16 mouse cellular contexts compared by ENCODE assay signal in the genomic region with DNA sequence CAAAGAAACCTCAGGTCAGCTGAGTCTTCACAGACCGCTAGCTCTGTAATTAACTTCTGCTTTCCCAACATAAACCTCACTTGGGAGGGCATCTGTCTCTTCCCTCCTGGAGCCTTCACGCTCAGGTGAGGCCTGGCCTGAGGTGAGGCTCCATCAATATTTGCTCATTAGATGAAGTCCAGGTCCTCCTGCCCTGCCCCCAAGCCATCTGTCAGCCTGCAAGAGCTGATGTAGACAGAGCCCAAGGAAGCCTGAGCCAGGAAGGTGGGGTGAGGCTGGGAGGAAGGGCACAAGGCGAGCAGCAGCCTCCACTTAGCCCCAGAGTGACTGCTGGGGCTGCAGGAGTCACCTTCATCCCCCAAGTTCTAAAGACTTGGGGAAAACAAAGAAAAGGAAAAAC. TPM values are rescaled to one million over a fixed set of nuclear protein-coding genes. Genes with fewer than 3 reads are reported as not detected.
A peak's percentile ranks its signal among the peaks of the same experiment; 100 is the strongest.
DNase-seq lines count a peak whose midpoint lies in the region; ATAC-seq and TF ChIP-seq lines count a peak whose summit lies in the region.
"Had no signal": no experiment of that assay in that cellular context is flagged by ENCODE, and none has a peak within 500 bp of the region (broad histone marks: within the 10 kb centered on the region; RNA-seq: fewer than 3 reads in every experiment).

No protein-coding gene starts in this region.

- H3K27me3 ChIP-seq in hindbrain, embryonic 15.5 days, result no peaks in the 10 kb centered on the region
- no peaks in the 10 kb centered on the region for H3K27me3 ChIP-seq in hindbrain, embryonic 11.5 days (ENCODE audit: control insufficient read depth, insufficient read depth, low read length)
- H3K27me3 ChIP-seq in hindbrain, postnatal 0 days (ENCODE audit: insufficient read depth, low read length), result no peaks in the 10 kb centered on the region
- H3K27me3 ChIP-seq in kidney, embryonic 14.5 days (ENCODE audit: control insufficient read depth, insufficient read depth, low read length), result no peaks in the 10 kb centered on the region
- H3K27me3 ChIP-seq: intestine, embryonic 15.5 days had no signal

- no peak overlapping the region for H3K9ac ChIP-seq in hindbrain, embryonic 15.5 days
- no peak overlapping the region for H3K9ac ChIP-seq in hindbrain, embryonic 11.5 days (ENCODE audit: low read depth, low read length)
- no peak overlapping the region for H3K9ac ChIP-seq in hindbrain, postnatal 0 days (replicated peaks; ENCODE audit: low read length)
- no peak overlapping the region for H3K9ac ChIP-seq in kidney, embryonic 14.5 days (ENCODE audit: low read depth, low read length)
- H3K9ac ChIP-seq: intestine, embryonic 15.5 days; midbrain, embryonic 12.5 days; neural tube, embryonic 13.5 days had no signal

- H3K4me3 ChIP-seq in hindbrain, embryonic 15.5 days, result no peak overlapping the region
- no peak overlapping the region for H3K4me3 ChIP-seq in hindbrain, embryonic 11.5 days (ENCODE audit: low read depth, low read length)
- no peak overlapping the region for H3K4me3 ChIP-seq in hindbrain, postnatal 0 days (ENCODE audit: low read length)
- H3K4me3 ChIP-seq in kidney, embryonic 14.5 days (ENCODE audit: low read length), result no peak overlapping the region
- H3K4me3 ChIP-seq: intestine, embryonic 15.5 days; midbrain, embryonic 12.5 days; neural tube, embryonic 13.5 days had no signal

- peaks cover 19% of the 10 kb centered on the region for H3K4me1 ChIP-seq in hindbrain, embryonic 15.5 days (replicated peaks)
- no peaks in the 10 kb centered on the region for H3K4me1 ChIP-seq in hindbrain, embryonic 11.5 days (replicated peaks; ENCODE audit: control insufficient read depth, insufficient read depth, low read length)
- H3K4me1 ChIP-seq in hindbrain, postnatal 0 days (ENCODE audit: insufficient read depth, low read length), result peaks cover 13% of the 10 kb centered on the region
- H3K4me1 ChIP-seq in kidney, embryonic 14.5 days (ENCODE audit: control insufficient read depth, insufficient read depth, low read length), result peaks cover 5% of the 10 kb centered on the region; the same call in 1 of the 2 replicates

- H3K4me2 ChIP-seq in hindbrain, embryonic 15.5 days, result no peak overlapping the region
- H3K4me2 ChIP-seq in hindbrain, embryonic 11.5 days (replicated peaks; ENCODE audit: low read depth, low read length), result no peak overlapping the region
- no peak overlapping the region for H3K4me2 ChIP-seq in hindbrain, postnatal 0 days (ENCODE audit: low read depth, low read length)
- H3K4me2 ChIP-seq in kidney, embryonic 14.5 days (replicated peaks; ENCODE audit: low read depth, low read length), result no peak overlapping the region
- H3K4me2 ChIP-seq: intestine, embryonic 15.5 days; midbrain, embryonic 12.5 days; neural tube, embryonic 13.5 days had no signal

- H3K27ac ChIP-seq in hindbrain, embryonic 15.5 days (replicated peaks), result no peak overlapping the region
- no peak overlapping the region for H3K27ac ChIP-seq in hindbrain, embryonic 11.5 days (ENCODE audit: low read depth, low read length)
- peak overlapping the region; percentile 58; the same call in 1 of the 2 replicates for H3K27ac ChIP-seq in hindbrain, postnatal 0 days
- H3K27ac ChIP-seq in kidney, embryonic 14.5 days (ENCODE audit: low read depth, low read length), result no peak overlapping the region
- H3K27ac ChIP-seq: intestine, embryonic 15.5 days; midbrain, embryonic 12.5 days; neural tube, embryonic 13.5 days had no signal

- 40% methylated on average over 3 of the region's 3 CpGs for WGBS in hindbrain, embryonic 15.5 days
- WGBS in hindbrain, embryonic 11.5 days, result 53% methylated on average over 3 of the region's 3 CpGs
- 49% methylated on average over 3 of the region's 3 CpGs for WGBS in hindbrain, postnatal 0 days
- WGBS in kidney, embryonic 14.5 days, result 30% methylated on average over 3 of the region's 3 CpGs

- no peak for DNase-seq in hindbrain, embryonic 11.5 days (ENCODE audit: low spot score)
- peak; percentile 97 for DNase-seq in brain, adult 2 months (ENCODE audit: low read depth, low spot score)
- DNase-seq in cerebellum, adult 8-10 months, result peak; percentile 83
- DNase-seq in hindbrain, postnatal 0 days (ENCODE audit: low spot score), result peak; percentile 51
- no peak for DNase-seq in layer of hippocampus, postnatal 14 days (ENCODE audit: low spot score in 2 of 2)
- no peak for DNase-seq in frontal cortex, postnatal 10 days (ENCODE audit: low spot score in 2 of 2)
- DNase-seq: adrenal gland, adult 8-10 months; B cell, adult 2 months; heart, adult 18-20 months; kidney, postnatal 10 days; liver had no signal

- peak; percentile 46; the same call in 1 of the 2 replicates for ATAC-seq in hindbrain, embryonic 15.5 days (ENCODE audit: low FRiP score, low read depth)
- ATAC-seq in hindbrain, embryonic 11.5 days (ENCODE audit: low FRiP score), result no peak
- peak; percentile 50; the same call in 1 of the 2 replicates for ATAC-seq in hindbrain, postnatal 0 days
- ATAC-seq in kidney, embryonic 14.5 days (ENCODE audit: low FRiP score, low TSS enrichment), result no peak
- ATAC-seq: intestine, embryonic 15.5 days had no signal

- H3K36me3 ChIP-seq in hindbrain, embryonic 15.5 days, result no peaks in the 10 kb centered on the region
- no peaks in the 10 kb centered on the region for H3K36me3 ChIP-seq in hindbrain, embryonic 11.5 days (ENCODE audit: control insufficient read depth, insufficient read depth, low read length)
- H3K36me3 ChIP-seq in hindbrain, postnatal 0 days (ENCODE audit: insufficient read depth, low read length), result no peaks in the 10 kb centered on the region
- H3K36me3 ChIP-seq in kidney, embryonic 14.5 days (ENCODE audit: control insufficient read depth, insufficient read depth, low read length), result no peaks in the 10 kb centered on the region
- H3K36me3 ChIP-seq: intestine, embryonic 15.5 days; midbrain, embryonic 12.5 days; neural tube, embryonic 13.5 days had no signal

- H3K9me3 ChIP-seq in hindbrain, embryonic 15.5 days, result no peaks in the 10 kb centered on the region
- no peaks in the 10 kb centered on the region for H3K9me3 ChIP-seq in hindbrain, embryonic 11.5 days (ENCODE audit: control insufficient read depth, low read length)
- no peaks in the 10 kb centered on the region for H3K9me3 ChIP-seq in hindbrain, postnatal 0 days (ENCODE audit: low read length)
- no peaks in the 10 kb centered on the region for H3K9me3 ChIP-seq in kidney, embryonic 14.5 days (ENCODE audit: control insufficient read depth, low read length)
- H3K9me3 ChIP-seq: intestine, embryonic 15.5 days; midbrain, embryonic 12.5 days; neural tube, embryonic 13.5 days had no signal

- TF ChIP-seq CTCF in hindbrain, postnatal 0 days (IDR thresholded peaks at IDR 0.05; ENCODE audit: low read depth), result no peak

RNA-seq across cellular contexts. Expression of a gene that starts 20.6 kb away (rescaled TPM):
- 46.5 and 49.9 TPM in 2 replicates for polyA plus RNA-seq in hindbrain, embryonic 15.5 days (2015; fragmentation: Nextera tagmentation; extraction: Ambion mirVana)
- 15.4 and 25.0 TPM in 2 replicates for polyA plus RNA-seq in hindbrain, embryonic 11.5 days (2014; fragmentation: Nextera tagmentation; extraction: Ambion mirVana)
- 145 and 146 TPM in 2 replicates for total RNA-seq in hindbrain, postnatal 0 days (2014; rRNA removed)
- 61.5 and 70.8 TPM in 2 replicates for polyA plus RNA-seq in hindbrain, postnatal 0 days (2015; fragmentation: Nextera tagmentation; extraction: Ambion mirVana)
- total RNA-seq in layer of hippocampus, postnatal 14 days (2021), result 100 to 1,000 TPM; 124 to 128 TPM
- 2.6 and 4.6 TPM in 2 replicates for polyA plus RNA-seq in kidney, embryonic 14.5 days (2014; fragmentation: Nextera tagmentation; extraction: Ambion mirVana)

Comparison
In these comparisons a context has a peak if more than half of its experiments do, and no peak if none do; other contexts are left out.
1. ATAC-seq: peak in hindbrain, embryonic 15.5 days (single experiment) and hindbrain, postnatal 0 days (single experiment); none in hindbrain, embryonic 11.5 days (single experiment) and kidney, embryonic 14.5 days (single experiment).
2. DNase-seq: peak in brain, adult 2 months (single experiment), cerebellum, adult 8-10 months (single experiment) and hindbrain, postnatal 0 days (single experiment); none in hindbrain, embryonic 11.5 days (single experiment), layer of hippocampus, postnatal 14 days (0 of 2) and frontal cortex, postnatal 10 days (0 of 2).